Mouse (Mus musculus) liver, postnatal 0 days (tissue): ENCODE measurements around the gene Tbc1d2b. TPM values are rescaled to one million over a fixed set of nuclear protein-coding genes. Genes with fewer than 3 reads are reported as not detected.
A peak's percentile ranks its signal among the peaks of the same experiment; 100 is the strongest.

ENCODE experiments used
- ATAC-seq: fragments of 200-750 bp; cut with Nextera tagmentation; 2 replicates; pipeline ENCODE4 v1.8.0; 2017; ENCODE audit warnings: mild to moderate bottlenecking, moderate library complexity
- DNase-seq: peaks from one replicate; pipeline ENCODE4 v3.0.0-alpha.2; 2016
- H3K27ac ChIP-seq: fragments of 300-500 bp; sonication (generic); 2 replicates; pipeline ENCODE4 v1.5.1; 2014; ENCODE audit warnings: antibody characterized with exemption, moderate library complexity, mild to moderate bottlenecking, low read depth
- H3K27me3 ChIP-seq: fragments of 300-500 bp; sonication (generic); 2 replicates; pipeline ENCODE4 v1.6.1; 2014; ENCODE audit warnings: low read length, control low read depth, mixed read lengths; ENCODE audit not compliant: insufficient read depth
- H3K36me3 ChIP-seq: fragments of 300-500 bp; sonication (generic); replicated peaks from 2 replicates; pipeline ENCODE4 v1.6.1; 2014; ENCODE audit warnings: mild to moderate bottlenecking, control low read depth, low read length, moderate library complexity, mixed read lengths; ENCODE audit not compliant: insufficient read depth
- H3K4me1 ChIP-seq: fragments of 300-500 bp; sonication (generic); 2 replicates; pipeline ENCODE4 v1.6.1; 2014; ENCODE audit warnings: antibody characterized with exemption, mild to moderate bottlenecking, control low read depth; ENCODE audit not compliant: insufficient read depth
- H3K4me2 ChIP-seq: fragments of 300-500 bp; sonication (generic); 2 replicates; pipeline ENCODE4 v1.6.1; 2014; ENCODE audit warnings: low read depth, mild to moderate bottlenecking, low read length, moderate library complexity, mixed read lengths
- H3K4me3 ChIP-seq: fragments of 300-500 bp; sonication (generic); 2 replicates; pipeline ENCODE4 v1.5.1; 2014; ENCODE audit warnings: low read depth, low read length
- H3K9ac ChIP-seq: fragments of 300-500 bp; sonication (generic); replicated peaks from 2 replicates; pipeline ENCODE4 v1.6.1; 2014; ENCODE audit warnings: mild to moderate bottlenecking, moderate library complexity
- H3K9me3 ChIP-seq: fragments of 300-500 bp; sonication (generic); 2 replicates; pipeline ENCODE4 v1.6.1; 2016; ENCODE audit warnings: mild to moderate bottlenecking, control low read depth, low read length, mixed read lengths
- CTCF ChIP-seq: sonication (generic); IDR thresholded peaks from 2 replicates; pipeline ENCODE4 v1.5.1; 2016; ENCODE audit warnings: antibody characterized with exemption, low read depth
- EP300 ChIP-seq: IDR thresholded peaks from 2 replicates; pipeline ENCODE4 v1.6.1; 2016; ENCODE audit warnings: antibody characterized with exemption, low read depth, mild to moderate bottlenecking
- WGBS: fragments of 180-500 bp; shearing (Covaris S2); extraction: QIAGEN DNeasy Blood & Tissue Kit; methylation state at CpG from one replicate; pipeline ENCODE4 v1.1.7; 2014; ENCODE audit not compliant: insufficient replicate concordance; 5-methylcytosine and 5-hydroxymethylcytosine counted together
- polyA plus RNA-seq: library from polyadenylated mRNA; unstranded; fragments of >200 nt; fragmentation: Nextera tagmentation; extraction: Ambion mirVana; gene quantifications from 2 replicates; pipeline ENCODE4 v1.2.1, GENCODE M21; 2015

Gene Tbc1d2b
- polyA plus RNA-seq, 1 experiment from 2014 or later = 6.2 TPM

GRCm38 (mm10) chr9:90204396-90204915, 66.1 kb downstream of the Tbc1d2b start:
- H3K4me3 ChIP-seq = no peak overlapping the region
- no peak overlapping the region for H3K9ac ChIP-seq
- no peaks in the 10 kb centered on the region for H3K27me3 ChIP-seq
- TF ChIP-seq EP300 (no peak), CTCF (peak; percentile 59)
- 82% methylated on average over 8 of the region's 8 CpGs for WGBS
- ATAC-seq (no peak), DNase-seq (no peak)
- no peak overlapping the region for H3K4me2 ChIP-seq
- H3K9me3 ChIP-seq = no peaks in the 10 kb centered on the region
- H3K27ac ChIP-seq = no peak overlapping the region
- no peaks in the 10 kb centered on the region for H3K4me1 ChIP-seq
- peaks cover 61% of the 10 kb centered on the region for H3K36me3 ChIP-seq

GRCm38 (mm10) chr9:90203233-90203632, 67.4 kb downstream of the Tbc1d2b start:
- TF ChIP-seq EP300 = no peak
- no peak for TF ChIP-seq CTCF
- H3K9me3 ChIP-seq = no peaks in the 10 kb centered on the region
- H3K27me3 ChIP-seq = no peaks in the 10 kb centered on the region
- no peak overlapping the region for H3K9ac ChIP-seq
- H3K27ac ChIP-seq = no peak overlapping the region
- WGBS = 85% methylated on average over 5 of the region's 5 CpGs
- DNase-seq = no peak
- H3K4me1 ChIP-seq = peaks cover 1% of the 10 kb centered on the region; the same call in 1 of the 2 replicates
- H3K4me2 ChIP-seq = no peak overlapping the region
- ATAC-seq = no peak
- peaks cover 57% of the 10 kb centered on the region for H3K36me3 ChIP-seq
- no peak overlapping the region for H3K4me3 ChIP-seq

- Histone ChIP-seq H3K27me3 (no peaks in the 10 kb centered on the region), H3K4me2 (no peak overlapping the region), H3K9me3 (no peaks in the 10 kb centered on the region), H3K36me3 (peaks cover 41% of the 10 kb centered on the region), H3K9ac (no peak overlapping the region), H3K27ac (no peak overlapping the region), H3K4me3 (no peak overlapping the region), H3K4me1 (peaks cover 5% of the 10 kb centered on the region)
- no peak for DNase-seq
- no peak for ATAC-seq
- TF ChIP-seq CTCF (no peak), EP300 (no peak)
- WGBS = 64% methylated on average over 4 of the region's 4 CpGs
Measured at GRCm38 (mm10) chr9:90201541-90201940, 69.1 kb downstream of the Tbc1d2b start.

DNA sequence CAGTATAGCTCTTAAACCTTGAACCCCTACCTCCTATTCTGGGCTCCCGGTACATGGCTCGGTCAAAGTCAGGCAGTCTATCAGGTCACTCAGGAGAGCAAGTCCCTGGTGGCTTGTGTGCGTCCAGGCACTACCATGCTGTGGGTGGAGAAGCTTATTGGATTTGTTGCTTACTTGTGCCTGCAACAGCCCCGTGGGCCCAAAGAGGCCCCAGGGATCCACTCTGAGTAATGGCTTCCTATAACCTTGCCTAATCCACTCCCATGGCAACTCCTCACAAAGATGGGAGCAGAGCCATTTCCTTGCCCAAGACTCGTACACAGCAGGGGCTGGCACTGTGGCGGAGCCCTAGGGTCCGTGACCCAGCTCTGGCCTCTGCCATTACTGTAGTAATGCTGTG, 69.5 kb downstream of the Tbc1d2b start:
- H3K9me3 ChIP-seq = no peaks in the 10 kb centered on the region
- WGBS = 83% methylated on average over 7 of the region's 7 CpGs
- no peak overlapping the region for H3K4me2 ChIP-seq
- no peak overlapping the region for H3K4me3 ChIP-seq
- ATAC-seq (no peak), DNase-seq (no peak)
- H3K36me3 ChIP-seq = peaks cover 37% of the 10 kb centered on the region
- no peak overlapping the region for H3K27ac ChIP-seq
- H3K9ac ChIP-seq = no peak overlapping the region
- TF ChIP-seq CTCF = no peak
- TF ChIP-seq EP300 = no peak
- no peaks in the 10 kb centered on the region for H3K27me3 ChIP-seq
- peaks cover 5% of the 10 kb centered on the region for H3K4me1 ChIP-seq

GRCm38 (mm10) chr9:90200501-90200900, 70.1 kb downstream of the Tbc1d2b start:
- H3K27me3 ChIP-seq = no peaks in the 10 kb centered on the region
- no peak for TF ChIP-seq EP300
- TF ChIP-seq CTCF = no peak
- ATAC-seq = no peak
- no peak overlapping the region for H3K27ac ChIP-seq
- H3K9ac ChIP-seq = no peak overlapping the region
- H3K4me3 ChIP-seq = no peak overlapping the region
- no peaks in the 10 kb centered on the region for H3K9me3 ChIP-seq
- no peak for DNase-seq
- 83% methylated on average over 4 of the region's 4 CpGs for WGBS
- no peak overlapping the region for H3K4me2 ChIP-seq
- H3K36me3 ChIP-seq = peaks cover 34% of the 10 kb centered on the region
- peaks cover 5% of the 10 kb centered on the region for H3K4me1 ChIP-seq

- no peaks in the 10 kb centered on the region for H3K27me3 ChIP-seq
- no peak overlapping the region for H3K9ac ChIP-seq
- peaks cover 5% of the 10 kb centered on the region for H3K4me1 ChIP-seq
- peaks cover 25% of the 10 kb centered on the region for H3K36me3 ChIP-seq
- no peak overlapping the region for H3K27ac ChIP-seq
- no peak overlapping the region for H3K4me3 ChIP-seq
- 88% methylated on average over 18 of the region's 18 CpGs for WGBS
- no peak overlapping the region for H3K4me2 ChIP-seq
- DNase-seq (no peak), ATAC-seq (no peak)
- no peaks in the 10 kb centered on the region for H3K9me3 ChIP-seq
- TF ChIP-seq CTCF = no peak
- TF ChIP-seq EP300 = no peak
Measured at GRCm38 (mm10) chr9:90199611-90200010, 71.0 kb downstream of the Tbc1d2b start.
